Mouse (Mus musculus): ENCODE measurements around the gene Ipo13.

DNA sequence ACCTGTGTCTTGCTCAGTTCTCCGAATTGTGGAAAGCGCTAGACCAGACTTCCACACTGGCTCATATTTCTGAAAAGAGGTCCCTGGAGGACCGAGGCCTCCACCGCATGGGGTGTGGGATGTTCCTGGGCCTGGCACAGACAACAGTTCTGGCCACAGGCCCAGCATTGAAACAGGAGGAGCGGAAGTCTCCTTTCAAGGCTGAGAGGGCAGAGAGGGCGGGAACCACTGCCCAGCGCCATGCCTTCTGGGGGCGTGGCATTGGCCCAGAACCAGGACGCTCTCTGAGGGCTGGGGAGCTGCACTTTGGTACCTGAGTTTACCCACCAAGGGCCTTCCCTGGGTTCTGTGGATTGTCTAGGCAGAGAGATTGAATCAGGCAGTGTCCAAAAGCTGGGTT, 48.7 kb downstream of the Ipo13 start:
- TF ChIP-seq CTCF (IDR thresholded peaks at IDR 0.05) = no peak
- TF ChIP-seq EP300 (IDR thresholded peaks at IDR 0.05; ENCODE audit: insufficient read depth, low read depth, low read length) = no peak

Data from heart, adult 2 months (tissue).